Mouse (Mus musculus) left cerebral cortex, adult 8-10 months (tissue): ENCODE measurements around the gene Vmn2r25. TPM values are rescaled to one million over a fixed set of nuclear protein-coding genes. Genes with fewer than 3 reads are reported as not detected.
"Not testable (repeated sequence)": the region's sequence is repeated elsewhere in the genome, so short reads cannot be mapped to it uniquely, and the experiment has no call there.

Experiments
- DNase-seq, 2 experiments: peaks; one replicate each; pipeline ENCODE4 v3.0.0; 2022; ENCODE audit warnings: low spot score in 2 of 2
- total RNA-seq, 4 experiments: library from RNA; stranded (reverse); gene quantifications; 2 replicates each; pipeline ENCODE4 v1.2.4; 2022

Gene Vmn2r25
- not detected for total RNA-seq

DNA sequence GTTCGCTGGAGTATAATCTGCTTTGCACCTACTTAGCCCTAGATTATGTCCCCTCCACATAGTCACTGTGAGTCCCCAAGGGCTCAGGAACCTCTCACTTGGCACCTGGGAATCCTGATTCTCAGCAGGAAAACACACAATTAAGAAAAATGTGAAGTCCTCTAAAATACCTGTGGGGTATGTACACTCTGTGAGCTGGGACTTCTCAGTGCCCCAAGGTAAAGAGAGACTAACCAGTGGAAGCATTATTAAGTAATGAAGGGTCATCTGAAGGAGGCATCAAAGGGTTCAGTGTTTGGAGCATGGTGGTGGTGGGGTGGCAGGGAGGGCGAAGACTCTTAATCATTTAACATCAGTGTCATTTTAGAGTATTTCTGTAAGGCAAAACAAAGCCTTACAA lies at the start of gene Vmn2r25:
Vmn2r25 (minus strand) TSS at position 101 of the 400 bp plus-strand sequence.
- DNase-seq, result not testable (repeated sequence)

GRCm38 (mm10) chr6:123819951-123820350 lies 33.3 kb downstream of the Vmn2r25 start:
- no peak for DNase-seq

DNA sequence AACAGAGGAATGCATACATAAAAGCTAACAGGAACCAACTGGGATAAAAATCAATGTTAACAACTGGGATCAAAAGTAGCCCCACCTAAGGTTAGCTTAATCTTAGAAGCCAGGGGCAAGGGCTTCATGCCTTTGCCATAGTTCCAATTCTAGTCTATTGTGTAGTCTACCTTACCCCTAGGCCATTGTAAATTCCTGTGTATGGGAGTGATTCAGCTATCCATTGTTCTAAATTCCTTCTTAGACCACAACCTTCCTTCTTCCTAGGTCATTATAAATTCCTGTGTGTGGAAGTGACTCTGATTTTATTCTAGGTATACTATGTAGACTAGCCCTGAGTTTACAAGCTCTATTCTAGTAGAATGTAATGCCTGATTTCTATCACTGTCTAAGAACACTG lies 43.0 kb downstream of the Vmn2r25 start:
- not testable (repeated sequence) for DNase-seq

DNA sequence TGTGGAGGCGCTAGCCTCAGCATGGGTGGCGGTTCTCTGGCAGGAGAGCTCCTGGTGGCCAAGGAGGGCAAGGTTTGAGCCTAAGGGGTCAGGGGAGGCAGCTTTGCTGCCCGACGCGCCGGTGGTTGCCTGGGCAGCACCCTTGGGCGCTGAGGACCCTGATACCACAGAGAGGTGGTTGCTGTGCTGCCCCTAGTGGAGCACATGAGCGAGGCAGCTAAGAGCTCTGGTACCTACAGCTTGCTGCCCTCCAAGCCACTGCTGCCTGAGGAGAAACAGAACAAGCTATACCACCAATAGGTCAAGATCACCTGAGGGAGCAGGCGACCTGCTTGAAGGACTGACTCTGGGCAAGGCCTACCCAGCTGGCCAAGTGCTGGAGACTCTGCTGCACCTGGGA lies 59.5 kb downstream of the Vmn2r25 start:
- DNase-seq, result no peak

DNA sequence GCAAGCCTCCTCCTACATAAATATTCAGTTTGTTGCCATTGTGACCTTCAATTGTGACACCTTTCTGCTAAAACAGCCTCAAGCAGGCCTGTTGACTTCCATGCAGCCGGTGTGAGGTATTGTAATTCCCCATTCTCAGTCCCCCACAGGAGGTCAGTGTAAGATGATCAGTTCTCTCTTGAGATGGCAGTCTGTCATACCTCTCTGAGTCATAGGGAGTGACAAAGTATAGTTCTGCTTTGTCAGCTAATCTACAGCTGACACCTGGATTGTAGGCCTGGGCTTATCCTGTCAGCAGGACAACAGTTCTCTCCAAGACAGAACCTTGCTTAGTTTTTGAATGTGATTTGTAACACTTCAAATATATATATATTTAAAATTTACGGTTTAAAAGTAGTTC lies 68.4 kb downstream of the Vmn2r25 start:
- no peak for DNase-seq

GRCm38 (mm10) chr6:123778579-123778978 lies 74.7 kb downstream of the Vmn2r25 start, which contains the start of gene Vmn2r24:
Vmn2r24 (plus strand) TSS chr6:123778879.
- no peak for DNase-seq

Other genes with a start within 250 kb of the Vmn2r25 start
- gene Vmn2r22, start 202.7 kb downstream of the Vmn2r25 start, total RNA-seq, result not detected
- gene Vmn2r23, start 150.8 kb downstream of the Vmn2r25 start, total RNA-seq, result not detected
- gene Vmn2r24, start 74.6 kb downstream of the Vmn2r25 start, total RNA-seq, result under 1 TPM in 1 of 4 experiments, not detected in 3; 0.04 TPM
- under 1 TPM in 2 of 4 experiments, not detected in 2; 0.04 to 0.12 TPM for gene Vmn2r26, start 171.1 kb upstream of the Vmn2r25 start, total RNA-seq